Mouse (Mus musculus) lung, postnatal 0 days (tissue): ENCODE results near the gene Abcd2. TPM values are rescaled to one million over a fixed set of nuclear protein-coding genes. Genes with fewer than 3 reads are reported as not detected.

ENCODE experiments used
- ATAC-seq: fragments of 200-750 bp; cut with Nextera tagmentation; 2 replicates; pipeline ENCODE4 v1.8.0; 2017; ENCODE audit warnings: moderate library complexity
- DNase-seq: peaks from one replicate; pipeline ENCODE4 v3.0.0-alpha.2; 2016; ENCODE audit warnings: low spot score
- H3K27ac ChIP-seq: fragments of 300-500 bp; sonication (generic); 2 replicates; pipeline ENCODE4 v1.5.1; 2014; ENCODE audit warnings: antibody characterized with exemption, mild to moderate bottlenecking, low read length, mixed read lengths
- H3K27me3 ChIP-seq: fragments of 300-500 bp; sonication (generic); replicated peaks from 2 replicates; pipeline ENCODE4 v1.6.1; 2014; ENCODE audit warnings: low read length, mixed read lengths; ENCODE audit not compliant: insufficient read depth
- H3K36me3 ChIP-seq: fragments of 300-500 bp; sonication (generic); 2 replicates; pipeline ENCODE4 v1.6.1; 2014; ENCODE audit warnings: low read length, mixed read lengths; ENCODE audit not compliant: insufficient read depth
- H3K4me1 ChIP-seq: fragments of 300-500 bp; sonication (generic); 2 replicates; pipeline ENCODE4 v1.6.1; 2014; ENCODE audit warnings: antibody characterized with exemption, low read depth, low read length, mixed read lengths; ENCODE audit not compliant: insufficient read depth
- H3K4me2 ChIP-seq: fragments of 300-500 bp; sonication (generic); replicated peaks from 2 replicates; pipeline ENCODE4 v1.6.1; 2014; ENCODE audit warnings: low read depth, mild to moderate bottlenecking, low read length, moderate library complexity, mixed read lengths
- H3K4me3 ChIP-seq: fragments of 300-500 bp; sonication (generic); 2 replicates; pipeline ENCODE4 v1.5.1; 2014; ENCODE audit warnings: low read depth, low read length
- H3K9ac ChIP-seq: fragments of 300-500 bp; sonication (generic); replicated peaks from 2 replicates; pipeline ENCODE4 v1.6.1; 2014; ENCODE audit warnings: low read depth, mild to moderate bottlenecking
- H3K9me3 ChIP-seq: fragments of 300-500 bp; sonication (generic); 2 replicates; pipeline ENCODE4 v1.6.1; 2016; ENCODE audit warnings: low read length, mixed read lengths
- CTCF ChIP-seq: IDR thresholded peaks from 2 replicates; pipeline ENCODE4 v1.5.1; 2016; ENCODE audit warnings: antibody characterized with exemption, mild to moderate bottlenecking
- EP300 ChIP-seq: IDR thresholded peaks from 2 replicates; pipeline ENCODE4 v1.6.1; 2016; ENCODE audit warnings: antibody characterized with exemption, mild to moderate bottlenecking, control low read depth
- WGBS: fragments of 180-500 bp; shearing (Covaris S2); extraction: QIAGEN DNeasy Blood & Tissue Kit; methylation state at CpG from one replicate; pipeline ENCODE4 v1.1.7; 2014; 5-methylcytosine and 5-hydroxymethylcytosine counted together
- polyA plus RNA-seq: library from polyadenylated mRNA; unstranded; fragments of >200 nt; fragmentation: Nextera tagmentation; extraction: Ambion mirVana; gene quantifications from 2 replicates; pipeline ENCODE4 v1.2.1, GENCODE M21; 2015

The Abcd2 gene
- polyA plus RNA-seq, 1 experiment from 2014 or later: 9.2 TPM

- Histone ChIP-seq H3K9me3 (no peaks in the 10 kb centered on the region), H3K4me2 (no peak overlapping the region), H3K36me3 (no peaks in the 10 kb centered on the region), H3K27me3 (no peaks in the 10 kb centered on the region), H3K9ac (no peak overlapping the region), H3K4me3 (no peak overlapping the region), H3K27ac (no peak overlapping the region), H3K4me1 (no peaks in the 10 kb centered on the region)
- ATAC-seq (no peak), DNase-seq (no peak)
- TF ChIP-seq CTCF (no peak), EP300 (no peak)
- 95% methylated on average over 1 of the region's 1 CpGs for WGBS
These were observed 9.2 kb upstream of the Abcd2 start for GRCm38 (mm10) chr15:91200833-91201232.

- H3K4me3 ChIP-seq: no peak within 1 kb of the TSS
- ATAC-seq (no peak), DNase-seq (no peak)
- TF ChIP-seq CTCF (no peak), EP300 (no peak)
- H3K36me3 ChIP-seq: no peaks in the 10 kb centered on the region
- no peaks in the 10 kb centered on the region for H3K4me1 ChIP-seq
- H3K27ac ChIP-seq: no peak within 1 kb of the TSS
- no peaks in the 10 kb centered on the region for H3K9me3 ChIP-seq
- no peak within 1 kb of the TSS for H3K4me2 ChIP-seq
- 89% methylated on average over 30 of the region's 30 CpGs for WGBS
- H3K9ac ChIP-seq: no peak within 1 kb of the TSS
- H3K27me3 ChIP-seq: no peaks in the 10 kb centered on the region
These were observed 7.8 kb upstream of the Abcd2 start, which contains the start of gene CN725425 for GRCm38 (mm10) chr15:91199256-91199905. CN725425 (plus strand) TSS chr15:91199494.

- TF ChIP-seq CTCF (peak; percentile 17), EP300 (no peak)
- Histone ChIP-seq H3K9ac (no peak overlapping the region), H3K4me3 (peak overlapping the region; percentile 41), H3K4me1 (no peaks in the 10 kb centered on the region; the same call in 1 of the 2 replicates), H3K4me2 (peak overlapping the region; percentile 59), H3K9me3 (no peaks in the 10 kb centered on the region), H3K27ac (peak overlapping the region; percentile 73), H3K36me3 (no peaks in the 10 kb centered on the region), H3K27me3 (no peaks in the 10 kb centered on the region)
- DNase-seq: no peak
- peak; percentile 67 for ATAC-seq
- WGBS: 11% methylated on average over 7 of the region's 7 CpGs
These were observed 612 bp upstream of the Abcd2 start for GRCm38 (mm10) chr15:91192223-91192598.

GRCm38 (mm10) chr15:91190519-91191207, 936 bp downstream of the Abcd2 start:
- ATAC-seq (no peak), DNase-seq (no peak)
- Histone ChIP-seq H3K4me1 (no peaks in the 10 kb centered on the region; the same call in 1 of the 2 replicates), H3K27ac (peak overlapping the region; percentile 73), H3K4me3 (peak overlapping the region; percentile 41), H3K27me3 (no peaks in the 10 kb centered on the region), H3K36me3 (no peaks in the 10 kb centered on the region), H3K4me2 (peak overlapping the region; percentile 59), H3K9ac (peak overlapping the region; percentile 44), H3K9me3 (no peaks in the 10 kb centered on the region)
- TF ChIP-seq EP300 (no peak), CTCF (no peak)
- WGBS: 46% methylated on average over 17 of the region's 17 CpGs

- no peak for DNase-seq
- no peaks in the 10 kb centered on the region; the same call in 1 of the 2 replicates for H3K4me1 ChIP-seq
- TF ChIP-seq EP300: no peak
- TF ChIP-seq CTCF: no peak
- H3K9ac ChIP-seq: no peak overlapping the region
- H3K27me3 ChIP-seq: no peaks in the 10 kb centered on the region
- H3K36me3 ChIP-seq: no peaks in the 10 kb centered on the region
- 0 out of 2 replicates have a peak overlapping the region, but pooled peaks have one; percentile 26 for H3K27ac ChIP-seq
- peak overlapping the region; percentile 41 for H3K4me3 ChIP-seq
- H3K4me2 ChIP-seq: peak overlapping the region; percentile 59
- 35% methylated on average over 4 of the region's 4 CpGs for WGBS
- ATAC-seq: no peak
- no peaks in the 10 kb centered on the region for H3K9me3 ChIP-seq
These were observed 1.6 kb downstream of the Abcd2 start for GRCm38 (mm10) chr15:91190026-91190425.

- TF ChIP-seq CTCF (no peak), EP300 (no peak)
- Histone ChIP-seq H3K4me2 (no peak overlapping the region), H3K4me3 (no peak overlapping the region), H3K27ac (no peak overlapping the region), H3K9ac (no peak overlapping the region), H3K9me3 (no peaks in the 10 kb centered on the region), H3K27me3 (no peaks in the 10 kb centered on the region), H3K4me1 (no peaks in the 10 kb centered on the region; the same call in 1 of the 2 replicates), H3K36me3 (no peaks in the 10 kb centered on the region)
- WGBS: 79% methylated on average over 6 of the region's 6 CpGs
- no peak for DNase-seq
- ATAC-seq: no peak
These were observed 5.2 kb downstream of the Abcd2 start for GRCm38 (mm10) chr15:91186358-91186757.
